Mouse (Mus musculus) bone marrow, adult 2 months (tissue): ENCODE measurements around the gene Tmc5. TPM values are rescaled to one million over a fixed set of nuclear protein-coding genes. Genes with fewer than 3 reads are reported as not detected.

Experiments used
- H3K27ac ChIP-seq: fragments of 200-500 bp; 2 replicates; pipeline ENCODE4 v1.5.1; 2012; ENCODE audit warnings: low read depth, mild to moderate bottlenecking, control low read depth, inconsistent platforms, low read length; ENCODE audit not compliant: control insufficient read depth, poor library complexity, insufficient read depth
- H3K4me1 ChIP-seq: fragments of 200-500 bp; 2 replicates; pipeline ENCODE4 v1.6.1; 2011; ENCODE audit warnings: low read length; ENCODE audit not compliant: control insufficient read depth, insufficient read depth
- H3K4me3 ChIP-seq: fragments of 200-500 bp; replicated peaks from 2 replicates; pipeline ENCODE3; 2011; ENCODE audit warnings: mild to moderate bottlenecking, low read depth, low read length, control low read depth; ENCODE audit not compliant: control insufficient read depth
- CTCF ChIP-seq: fragments of 200-500 bp; IDR thresholded peaks from 2 replicates; pipeline ENCODE4 v1.5.1; 2011; ENCODE audit warnings: low read length, control low read depth; ENCODE audit not compliant: control insufficient read depth, insufficient read depth
- POLR2A ChIP-seq: fragments of 200-500 bp; IDR thresholded peaks from 2 replicates; pipeline ENCODE4 v1.6.1; 2011; ENCODE audit warnings: low read depth, mild to moderate bottlenecking, control low read depth, low read length, borderline replicate concordance; ENCODE audit not compliant: control insufficient read depth
- WGBS: fragments of 180-500 bp; shearing (Covaris S2); methylation state at CpG from one replicate; pipeline ENCODE4 v1.1.7; 2018; 5-methylcytosine and 5-hydroxymethylcytosine counted together
- polyA plus RNA-seq: library from polyadenylated mRNA; stranded (reverse); fragments of >200 nt; gene quantifications from 2 replicates; pipeline ENCODE4 v1.2.4, GENCODE M21; 2011; ENCODE audit warnings: low replicate concordance; ENCODE audit not compliant: missing spikeins, insufficient read depth, insufficient read length

The Tmc5 gene
- polyA plus RNA-seq, 1 experiment = not detected

DNA sequence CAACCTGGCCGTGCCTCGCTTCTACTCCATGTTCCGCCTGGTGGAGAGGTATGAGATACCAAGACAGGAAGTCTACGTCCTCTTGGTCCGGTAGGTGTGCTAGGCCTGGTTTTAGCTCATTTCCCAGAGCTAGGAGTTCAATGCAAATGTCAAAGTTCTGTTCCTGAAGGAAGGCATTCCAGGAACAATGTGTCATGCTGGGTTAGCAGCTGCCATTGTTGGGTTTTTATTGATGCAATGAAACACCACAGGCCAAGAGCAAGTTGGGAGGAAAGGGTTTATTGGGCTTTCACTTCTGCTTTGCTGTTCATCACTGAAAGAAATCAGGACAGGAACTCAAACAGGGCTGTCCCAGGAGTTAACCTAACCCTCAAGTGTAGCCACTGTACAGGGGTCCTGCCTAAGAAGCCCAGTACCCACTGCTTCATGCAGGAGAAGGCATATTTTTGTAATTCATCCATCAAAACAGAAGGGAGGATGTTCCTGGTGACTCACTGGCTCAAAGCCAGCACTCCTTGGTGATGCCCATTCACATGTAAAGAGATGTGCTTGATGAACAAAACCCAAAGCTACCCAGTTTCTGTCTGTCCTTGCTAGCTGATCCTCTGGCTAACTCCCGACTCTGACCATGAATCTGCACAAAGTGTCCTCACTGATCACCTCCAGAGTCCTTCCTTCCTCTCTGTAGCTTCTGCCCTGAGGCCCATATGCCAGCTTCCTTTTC lies 55.6 kb downstream of the Tmc5 start:
- TF ChIP-seq CTCF = no peak
- TF ChIP-seq POLR2A = no peak
- 72% methylated on average over 6 of the region's 6 CpGs for WGBS

DNA sequence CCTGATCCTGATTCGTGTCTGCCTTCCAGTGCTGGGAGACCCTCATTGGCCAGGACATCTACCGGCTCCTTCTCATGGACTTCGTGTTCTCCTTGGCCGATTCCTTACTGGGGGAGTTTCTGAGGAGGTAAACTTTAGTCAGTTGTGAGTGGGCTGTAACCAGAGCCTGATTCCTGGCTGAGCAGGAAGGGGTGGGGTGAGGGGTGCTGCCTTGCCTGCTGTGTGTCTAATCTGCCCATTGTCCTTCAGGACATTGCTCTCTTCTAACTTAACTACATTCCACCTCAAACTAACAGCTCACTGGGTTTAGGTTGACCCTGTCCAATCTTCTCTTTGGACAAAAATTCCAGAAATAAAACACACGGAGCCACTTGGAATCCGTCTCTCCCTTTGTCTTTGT lies 59.6 kb downstream of the Tmc5 start:
- Histone ChIP-seq H3K4me1 (no peaks in the 10 kb centered on the region), H3K27ac (no peak overlapping the region), H3K4me3 (no peak overlapping the region)
- no peak for TF ChIP-seq POLR2A
- TF ChIP-seq CTCF = no peak
- 50% methylated on average over 6 of the region's 6 CpGs for WGBS

More for the DNA sequence above, 55.6 kb downstream of the Tmc5 start:
- Histone ChIP-seq H3K4me1 (no peaks in the 10 kb centered on the region), H3K27ac (no peak overlapping the region), H3K4me3 (no peak overlapping the region)

DNA sequence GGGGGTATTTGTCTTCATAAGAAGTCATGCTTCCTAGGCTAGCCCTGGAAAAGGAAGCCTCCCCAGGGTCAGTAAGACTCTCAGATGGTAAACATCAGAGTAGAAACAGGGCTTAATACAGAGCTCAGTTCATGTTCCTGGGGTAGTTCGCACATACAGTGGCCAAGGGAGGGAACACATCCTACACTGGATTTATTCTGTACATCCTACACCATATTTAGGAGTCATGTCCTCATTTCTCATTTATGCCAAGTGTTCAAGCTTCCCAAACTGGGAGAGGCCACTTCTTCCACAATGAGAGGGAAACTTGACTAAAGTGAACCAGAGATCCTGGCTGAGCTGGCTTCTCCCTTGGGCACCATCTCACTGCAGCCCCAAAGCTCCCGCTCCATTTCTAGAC lies 70.7 kb downstream of the Tmc5 start:
- no peaks in the 10 kb centered on the region for H3K4me1 ChIP-seq
- no peak overlapping the region for H3K27ac ChIP-seq
- 86% methylated on average over 2 of the region's 2 CpGs for WGBS
- H3K4me3 ChIP-seq = no peak overlapping the region
- TF ChIP-seq POLR2A = no peak

DNA sequence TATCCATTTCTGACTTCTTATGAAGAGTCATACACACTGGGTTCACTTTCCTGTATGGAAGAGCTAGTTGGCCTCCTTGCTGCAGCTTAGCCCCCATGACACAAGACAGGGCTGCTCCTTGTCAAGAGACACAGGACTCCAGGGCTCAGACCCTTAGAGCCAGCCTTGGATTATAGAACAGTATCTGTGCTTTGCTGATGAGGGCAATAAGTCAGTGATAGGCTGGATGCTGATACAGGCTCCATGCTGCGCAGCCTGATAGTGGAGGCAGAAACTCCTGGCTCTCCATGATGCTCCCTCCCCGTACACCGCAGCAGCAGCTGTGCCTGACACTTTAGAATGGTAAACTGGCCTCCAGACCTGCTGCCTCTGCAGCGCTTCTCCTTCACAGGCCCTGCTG lies 73.0 kb downstream of the Tmc5 start:
- H3K4me3 ChIP-seq = no peak overlapping the region
- WGBS = 73% methylated on average over 4 of the region's 4 CpGs
- no peak for TF ChIP-seq CTCF
- no peak for TF ChIP-seq POLR2A
- no peaks in the 10 kb centered on the region for H3K4me1 ChIP-seq
- H3K27ac ChIP-seq = no peak overlapping the region

DNA sequence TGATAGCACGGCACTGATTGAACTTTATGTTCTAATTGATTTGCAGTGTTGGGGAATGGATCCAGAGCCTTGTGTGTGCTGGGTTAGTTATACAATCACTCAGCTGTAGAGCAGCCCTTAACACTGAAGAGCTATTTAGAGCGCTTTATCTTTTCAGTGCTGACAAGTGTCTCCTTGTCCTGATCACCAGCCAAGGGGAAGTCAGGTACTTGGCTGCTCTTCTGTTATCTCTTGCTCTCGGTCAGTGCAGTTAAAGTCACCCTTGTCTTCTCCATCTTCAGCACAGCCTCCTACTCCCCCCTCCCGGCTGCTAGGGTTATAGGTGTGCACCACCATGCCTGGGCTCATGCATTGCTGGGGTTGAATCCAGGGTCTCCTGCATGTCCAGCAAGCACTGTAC lies 79.7 kb downstream of the Tmc5 start:
- TF ChIP-seq CTCF (no peak), POLR2A (no peak)
- WGBS = 77% methylated on average over 4 of the region's 4 CpGs
- Histone ChIP-seq H3K4me3 (no peak overlapping the region), H3K27ac (no peak overlapping the region), H3K4me1 (no peaks in the 10 kb centered on the region)

DNA sequence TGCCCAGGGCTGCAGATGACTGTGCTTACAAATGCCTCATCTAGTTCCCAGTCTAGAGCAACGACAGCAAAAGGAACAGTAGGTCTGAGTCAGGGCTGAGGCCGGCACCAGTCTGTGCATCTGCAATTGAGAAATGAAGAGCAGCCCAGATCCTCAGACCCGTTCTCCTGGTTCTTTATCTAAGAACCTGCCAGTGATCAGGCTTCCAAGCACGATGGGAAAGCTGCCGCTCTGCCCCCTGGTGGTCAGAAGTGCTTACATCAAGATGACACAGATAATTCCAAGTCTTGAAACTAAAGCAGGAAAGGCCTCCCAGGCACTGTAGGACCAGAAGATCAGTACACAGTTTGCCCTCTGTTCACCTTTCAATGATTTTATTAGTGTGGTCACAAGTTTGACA lies 91.1 kb downstream of the Tmc5 start:
- 44% methylated on average over 5 of the region's 5 CpGs for WGBS
- H3K4me3 ChIP-seq = no peak overlapping the region
- peaks cover 1% of the 10 kb centered on the region; the same call in 1 of the 2 replicates for H3K4me1 ChIP-seq
- H3K27ac ChIP-seq = no peak overlapping the region
- TF ChIP-seq CTCF (peak; percentile 72), POLR2A (no peak)

DNA sequence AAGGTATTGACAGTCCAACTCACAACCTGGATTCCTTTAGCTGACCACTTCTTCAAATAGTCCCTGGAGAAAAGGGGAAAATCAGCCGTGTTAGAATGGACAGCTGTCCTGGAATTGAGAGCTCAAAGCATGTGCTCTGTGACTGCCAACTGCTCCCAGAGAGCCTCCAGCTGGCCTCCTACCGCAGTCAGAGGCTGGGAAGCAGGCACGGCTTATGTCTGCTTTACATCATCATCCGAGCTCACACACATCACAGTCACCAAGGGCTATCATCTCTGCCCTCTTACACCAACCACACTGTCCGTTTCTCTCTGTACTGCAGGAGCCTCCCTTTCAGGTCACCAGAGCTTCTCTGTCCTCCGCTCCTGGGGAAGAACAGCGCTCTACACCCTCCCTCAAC lies 92.0 kb downstream of the Tmc5 start:
- Histone ChIP-seq H3K4me1 (peaks cover 1% of the 10 kb centered on the region; the same call in 1 of the 2 replicates), H3K27ac (no peak overlapping the region), H3K4me3 (no peak overlapping the region)
- 91% methylated on average over 7 of the region's 7 CpGs for WGBS
- TF ChIP-seq POLR2A (no peak), CTCF (no peak)

DNA sequence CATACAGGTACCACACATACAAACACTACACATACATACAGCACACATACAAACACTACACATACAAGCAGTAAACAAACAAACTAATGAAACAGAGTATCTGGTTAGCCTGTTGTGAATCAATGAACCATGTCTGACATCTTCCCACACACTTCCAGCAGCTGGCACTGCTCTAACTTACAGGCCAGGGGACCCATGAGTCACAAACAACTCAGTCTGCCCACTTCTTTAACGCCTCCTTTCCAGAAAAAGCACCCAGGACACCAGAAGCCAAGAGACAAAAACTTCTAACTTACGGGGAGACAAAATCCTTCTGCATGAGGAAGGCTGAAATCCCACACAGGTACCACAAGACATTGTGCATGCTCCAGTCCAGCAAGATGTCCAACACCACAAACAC lies 94.2 kb downstream of the Tmc5 start:
- Histone ChIP-seq H3K4me3 (no peak overlapping the region), H3K27ac (no peak overlapping the region), H3K4me1 (peaks cover 1% of the 10 kb centered on the region; the same call in 1 of the 2 replicates)
- TF ChIP-seq CTCF (no peak), POLR2A (no peak)
- 83% methylated on average over 2 of the region's 2 CpGs for WGBS

DNA sequence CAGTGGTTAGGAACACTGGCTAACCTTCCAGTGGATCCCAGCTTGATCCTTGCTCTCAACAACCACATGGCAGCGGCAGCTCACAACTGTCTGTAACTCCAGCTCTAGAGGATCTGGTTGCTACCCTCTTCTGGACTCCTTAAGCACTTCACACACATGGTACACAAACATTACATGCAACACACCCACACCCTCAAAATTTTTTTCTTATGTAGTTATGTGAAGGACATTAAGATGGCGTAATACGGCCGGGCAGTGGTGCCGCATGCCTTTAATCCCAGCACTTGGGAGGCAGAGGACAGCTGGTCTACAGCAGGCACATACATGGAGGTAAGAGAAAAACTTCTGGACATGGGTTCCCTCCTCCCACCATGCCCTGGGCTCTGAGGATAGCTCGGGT lies 99.0 kb downstream of the Tmc5 start:
- WGBS = 94% methylated on average over 6 of the region's 6 CpGs
- Histone ChIP-seq H3K27ac (no peak overlapping the region), H3K4me3 (no peak overlapping the region), H3K4me1 (no peaks in the 10 kb centered on the region)
- TF ChIP-seq POLR2A (no peak), CTCF (no peak)
